Mouse (Mus musculus) lung, postnatal 0 days (tissue): ENCODE measurements around the gene Dmac2. TPM values are rescaled to one million over a fixed set of nuclear protein-coding genes. Genes with fewer than 3 reads are reported as not detected.
A peak's percentile ranks its signal among the peaks of the same experiment; 100 is the strongest.

ENCODE experiments used
- ATAC-seq: fragments of 200-750 bp; cut with Nextera tagmentation; 2 replicates; pipeline ENCODE4 v1.8.0; 2017; ENCODE audit warnings: moderate library complexity
- DNase-seq: peaks from one replicate; pipeline ENCODE4 v3.0.0-alpha.2; 2016; ENCODE audit warnings: low spot score
- H3K27ac ChIP-seq: fragments of 300-500 bp; sonication (generic); 2 replicates; pipeline ENCODE4 v1.5.1; 2014; ENCODE audit warnings: antibody characterized with exemption, mild to moderate bottlenecking, low read length, mixed read lengths
- H3K27me3 ChIP-seq: fragments of 300-500 bp; sonication (generic); replicated peaks from 2 replicates; pipeline ENCODE4 v1.6.1; 2014; ENCODE audit warnings: low read length, mixed read lengths; ENCODE audit not compliant: insufficient read depth
- H3K36me3 ChIP-seq: fragments of 300-500 bp; sonication (generic); 2 replicates; pipeline ENCODE4 v1.6.1; 2014; ENCODE audit warnings: low read length, mixed read lengths; ENCODE audit not compliant: insufficient read depth
- H3K4me1 ChIP-seq: fragments of 300-500 bp; sonication (generic); 2 replicates; pipeline ENCODE4 v1.6.1; 2014; ENCODE audit warnings: antibody characterized with exemption, low read depth, low read length, mixed read lengths; ENCODE audit not compliant: insufficient read depth
- H3K4me2 ChIP-seq: fragments of 300-500 bp; sonication (generic); replicated peaks from 2 replicates; pipeline ENCODE4 v1.6.1; 2014; ENCODE audit warnings: low read depth, mild to moderate bottlenecking, low read length, moderate library complexity, mixed read lengths
- H3K4me3 ChIP-seq: fragments of 300-500 bp; sonication (generic); 2 replicates; pipeline ENCODE4 v1.5.1; 2014; ENCODE audit warnings: low read depth, low read length
- H3K9ac ChIP-seq: fragments of 300-500 bp; sonication (generic); replicated peaks from 2 replicates; pipeline ENCODE4 v1.6.1; 2014; ENCODE audit warnings: low read depth, mild to moderate bottlenecking
- H3K9me3 ChIP-seq: fragments of 300-500 bp; sonication (generic); 2 replicates; pipeline ENCODE4 v1.6.1; 2016; ENCODE audit warnings: low read length, mixed read lengths
- CTCF ChIP-seq: IDR thresholded peaks from 2 replicates; pipeline ENCODE4 v1.5.1; 2016; ENCODE audit warnings: antibody characterized with exemption, mild to moderate bottlenecking
- EP300 ChIP-seq: IDR thresholded peaks from 2 replicates; pipeline ENCODE4 v1.6.1; 2016; ENCODE audit warnings: antibody characterized with exemption, mild to moderate bottlenecking, control low read depth
- WGBS: fragments of 180-500 bp; shearing (Covaris S2); extraction: QIAGEN DNeasy Blood & Tissue Kit; methylation state at CpG from one replicate; pipeline ENCODE4 v1.1.7; 2014; 5-methylcytosine and 5-hydroxymethylcytosine counted together
- polyA plus RNA-seq: library from polyadenylated mRNA; unstranded; fragments of >200 nt; fragmentation: Nextera tagmentation; extraction: Ambion mirVana; gene quantifications from 2 replicates; pipeline ENCODE4 v1.2.1, GENCODE M21; 2015

The Dmac2 gene
- polyA plus RNA-seq, 1 experiment from 2014 or later: 22.5 TPM

DNA sequence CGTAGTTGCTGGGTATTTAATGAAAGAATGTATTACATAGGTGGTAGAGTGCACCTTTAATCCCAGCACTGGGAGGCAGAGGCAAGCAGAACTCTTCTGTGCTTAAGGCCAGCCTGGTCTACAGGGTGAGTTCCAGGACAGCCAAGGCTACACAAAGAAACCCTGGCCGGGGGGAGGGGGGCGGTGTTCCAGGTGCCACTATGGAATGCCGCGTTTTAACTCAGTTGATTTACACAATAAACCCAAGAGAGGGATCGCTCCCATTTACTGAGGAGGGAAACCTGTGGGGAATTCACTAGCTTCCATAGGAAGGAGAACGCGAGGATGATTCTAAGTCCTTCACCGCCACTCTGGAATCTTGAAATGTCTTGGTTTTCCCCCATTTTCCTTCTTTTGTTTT lies 50.4 kb downstream of the Dmac2 start:
- Histone ChIP-seq H3K27ac (no peak overlapping the region), H3K27me3 (peaks cover 4% of the 10 kb centered on the region; the same call in 1 of the 2 replicates), H3K9me3 (no peaks in the 10 kb centered on the region), H3K4me3 (no peak overlapping the region), H3K4me1 (no peaks in the 10 kb centered on the region; the same call in 1 of the 2 replicates), H3K4me2 (no peak overlapping the region), H3K9ac (no peak overlapping the region), H3K36me3 (peaks cover 4% of the 10 kb centered on the region; the same call in 1 of the 2 replicates)
- no peak for ATAC-seq
- TF ChIP-seq CTCF: no peak
- no peak for TF ChIP-seq EP300
- 84% methylated on average over 9 of the region's 9 CpGs for WGBS
- no peak for DNase-seq

- no peak for TF ChIP-seq EP300
- TF ChIP-seq CTCF: no peak
- DNase-seq: no peak
- no peak overlapping the region for H3K4me2 ChIP-seq
- peaks cover 4% of the 10 kb centered on the region; the same call in 1 of the 2 replicates for H3K27me3 ChIP-seq
- no peaks in the 10 kb centered on the region for H3K9me3 ChIP-seq
- H3K4me3 ChIP-seq: no peak overlapping the region
- no peak overlapping the region for H3K27ac ChIP-seq
- no peak for ATAC-seq
- 85% methylated on average over 4 of the region's 4 CpGs for WGBS
- H3K4me1 ChIP-seq: peaks cover 3% of the 10 kb centered on the region; the same call in 1 of the 2 replicates
- H3K36me3 ChIP-seq: peaks cover 4% of the 10 kb centered on the region; the same call in 1 of the 2 replicates
- H3K9ac ChIP-seq: no peak overlapping the region
Measured at GRCm38 (mm10) chr7:25670096-25670495, 50.9 kb downstream of the Dmac2 start.

GRCm38 (mm10) chr7:25671686-25672085 lies 52.5 kb downstream of the Dmac2 start:
- DNase-seq: no peak
- Histone ChIP-seq H3K27me3 (peaks cover 4% of the 10 kb centered on the region; the same call in 1 of the 2 replicates), H3K4me3 (no peak overlapping the region), H3K9ac (no peak overlapping the region), H3K4me2 (no peak overlapping the region), H3K36me3 (peaks cover 2% of the 10 kb centered on the region; the same call in 1 of the 2 replicates), H3K27ac (no peak overlapping the region), H3K9me3 (no peaks in the 10 kb centered on the region), H3K4me1 (peaks cover 12% of the 10 kb centered on the region)
- 37% methylated on average over 2 of the region's 2 CpGs for WGBS
- no peak for ATAC-seq
- TF ChIP-seq CTCF (no peak), EP300 (no peak)

- H3K36me3 ChIP-seq: no peaks in the 10 kb centered on the region
- WGBS: 52% methylated on average over 4 of the region's 4 CpGs
- TF ChIP-seq EP300: no peak
- peak; percentile 26 for TF ChIP-seq CTCF
Measured at GRCm38 (mm10) chr7:25672442-25672841, 53.2 kb downstream of the Dmac2 start.

GRCm38 (mm10) chr7:25674297-25674696 lies 55.1 kb downstream of the Dmac2 start:
- ATAC-seq (no peak), DNase-seq (no peak)
- Histone ChIP-seq H3K4me3 (no peak overlapping the region), H3K36me3 (no peaks in the 10 kb centered on the region), H3K9ac (no peak overlapping the region), H3K27me3 (peaks cover 4% of the 10 kb centered on the region; the same call in 1 of the 2 replicates), H3K4me2 (peak overlapping the region; percentile 51), H3K4me1 (peaks cover 13% of the 10 kb centered on the region), H3K9me3 (no peaks in the 10 kb centered on the region), H3K27ac (no peak overlapping the region)
- WGBS: 23% methylated on average over 9 of the region's 9 CpGs
- no peak for TF ChIP-seq EP300
- no peak for TF ChIP-seq CTCF

More at GRCm38 (mm10) chr7:25672442-25672841, 53.2 kb downstream of the Dmac2 start:
- DNase-seq (no peak), ATAC-seq (no peak)
- Histone ChIP-seq H3K9me3 (no peaks in the 10 kb centered on the region), H3K27ac (no peak overlapping the region), H3K4me1 (peaks cover 13% of the 10 kb centered on the region), H3K4me3 (no peak overlapping the region), H3K9ac (no peak overlapping the region), H3K4me2 (no peak overlapping the region), H3K27me3 (peaks cover 4% of the 10 kb centered on the region; the same call in 1 of the 2 replicates)

DNA sequence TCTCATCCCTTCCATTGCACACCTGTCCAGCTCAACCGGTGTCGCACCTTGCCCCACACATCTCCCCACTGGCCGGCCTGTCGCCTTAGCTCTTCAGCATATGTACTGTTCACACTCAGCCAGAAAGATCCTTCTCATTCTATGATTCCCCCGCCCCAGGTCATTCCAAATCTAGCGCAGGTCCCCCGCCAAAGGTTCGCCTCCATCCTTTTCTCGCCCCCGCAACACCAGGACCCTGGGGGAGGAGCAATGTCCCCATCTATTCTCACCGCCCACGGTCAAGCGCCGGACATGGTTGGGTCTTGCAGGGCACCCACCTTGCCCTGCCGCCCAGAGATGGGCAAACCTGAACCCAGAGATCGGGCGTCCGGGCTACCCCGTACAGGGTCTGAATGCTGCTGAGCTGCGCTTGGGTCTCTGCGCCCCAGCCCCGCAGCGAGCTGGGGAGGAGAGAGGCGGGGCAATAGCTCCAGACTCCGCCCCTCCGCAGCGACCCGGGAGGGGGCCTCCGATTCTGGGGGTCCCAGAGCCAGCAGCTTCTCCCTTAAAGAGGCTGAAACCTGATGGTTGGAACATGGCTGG lies 55.6 kb downstream of the Dmac2 start, which contains the start of gene Tmem91:
Gene Tmem91 (minus strand): TSS at position 448 of the 582 bp plus-strand sequence.
- H3K27me3 ChIP-seq: peaks cover 4% of the 10 kb centered on the region; the same call in 1 of the 2 replicates
- H3K4me1 ChIP-seq: peaks cover 14% of the 10 kb centered on the region
- H3K4me3 ChIP-seq: peak within 1 kb of the TSS; percentile 14; the same call in 1 of the 2 replicates
- H3K9me3 ChIP-seq: no peaks in the 10 kb centered on the region
- TF ChIP-seq EP300 (no peak), CTCF (no peak)
- H3K4me2 ChIP-seq: peak within 1 kb of the TSS; percentile 51
- DNase-seq (no peak), ATAC-seq (no peak)
- no peak within 1 kb of the TSS for H3K27ac ChIP-seq
- no peaks in the 10 kb centered on the region for H3K36me3 ChIP-seq
- no peak within 1 kb of the TSS for H3K9ac ChIP-seq
- WGBS: 2% methylated on average over 29 of the region's 29 CpGs

Other genes with a start within 250 kb of the Dmac2 start
- not detected in 2 replicates for gene Cnfn, start 249.7 kb upstream of the Dmac2 start, polyA plus RNA-seq
- 19.8 and 21.4 TPM in 2 replicates for gene Lipe, start 220.7 kb upstream of the Dmac2 start, polyA plus RNA-seq
- 31.9 and 38.1 TPM in 2 replicates for gene Cxcl17, start 206.5 kb upstream of the Dmac2 start, polyA plus RNA-seq
- 21.7 and 23.5 TPM in 2 replicates for gene Ceacam1, start 141.8 kb upstream of the Dmac2 start, polyA plus RNA-seq
- gene Ceacam2, start 79.6 kb upstream of the Dmac2 start, polyA plus RNA-seq: not detected in 2 replicates
- gene Erich4, start 3.5 kb upstream of the Dmac2 start, polyA plus RNA-seq: not detected in 2 replicates
- gene B3gnt8, start 7.2 kb downstream of the Dmac2 start, polyA plus RNA-seq: 10.1 and 10.9 TPM in 2 replicates
- 61.8 and 71.7 TPM in 2 replicates for gene Bckdha, start 39.6 kb downstream of the Dmac2 start, polyA plus RNA-seq
- gene Exosc5, start 39.8 kb downstream of the Dmac2 start, polyA plus RNA-seq: 46.7 and 49.7 TPM in 2 replicates
- gene Tmem91, start 55.8 kb downstream of the Dmac2 start, polyA plus RNA-seq: 1.2 and 2.0 TPM in 2 replicates
- gene B9d2, start 61.4 kb downstream of the Dmac2 start, polyA plus RNA-seq: 28.6 and 28.8 TPM in 2 replicates
- 6.6 and 9.0 TPM in 2 replicates for gene Tgfb1, start 67.6 kb downstream of the Dmac2 start, polyA plus RNA-seq
- 9.8 and 12.1 TPM in 2 replicates for gene Ccdc97, start 99.7 kb downstream of the Dmac2 start, polyA plus RNA-seq
- gene Hnrnpul1, start 135.3 kb downstream of the Dmac2 start, polyA plus RNA-seq: 32.4 and 34.5 TPM in 2 replicates
- gene Axl, start 169.3 kb downstream of the Dmac2 start, polyA plus RNA-seq: 74.6 and 81.6 TPM in 2 replicates
- gene Cyp2s1, start 197.5 kb downstream of the Dmac2 start, polyA plus RNA-seq: 51.9 and 53.1 TPM in 2 replicates